Mouse (Mus musculus): ENCODE measurements around the gene Tnpo1. TPM values are rescaled to one million over a fixed set of nuclear protein-coding genes. Genes with fewer than 3 reads are reported as not detected.
A peak's percentile ranks its signal among the peaks of the same experiment; 100 is the strongest.
"Not testable (repeated sequence)": the region's sequence is repeated elsewhere in the genome, so short reads cannot be mapped to it uniquely, and the experiment has no call there.

Tnpo1 gene
- polyA plus RNA-seq, 1 experiment from 2014 or later, result 53.9 TPM

GRCm38 (mm10) chr13:98834199-98834598 lies 92.0 kb downstream of the Tnpo1 start:
- WGBS, result 59% methylated on average over 1 of the region's 1 CpGs
- H3K4me1 ChIP-seq, result no peaks in the 10 kb centered on the region

GRCm38 (mm10) chr13:98832451-98833450 lies 93.4 kb downstream of the Tnpo1 start:
- 87% methylated on average over 10 of the region's 10 CpGs for WGBS
- H3K4me2 ChIP-seq, result no peak overlapping the region
- no peak overlapping the region for H3K9ac ChIP-seq
- H3K4me3 ChIP-seq, result no peak overlapping the region
- ATAC-seq (replicated peaks), result no peak
- H3K9me3 ChIP-seq, result no peaks in the 10 kb centered on the region
- no peaks in the 10 kb centered on the region for H3K4me1 ChIP-seq
- no peaks in the 10 kb centered on the region; the same call in 1 of the 2 replicates for H3K36me3 ChIP-seq (replicated peaks)
- H3K27ac ChIP-seq, result no peak overlapping the region
- H3K27me3 ChIP-seq (replicated peaks), result no peaks in the 10 kb centered on the region

More at GRCm38 (mm10) chr13:98834199-98834598, 92.0 kb downstream of the Tnpo1 start:
- H3K27ac ChIP-seq, result no peak overlapping the region
- no peaks in the 10 kb centered on the region for H3K9me3 ChIP-seq
- no peaks in the 10 kb centered on the region for H3K27me3 ChIP-seq (replicated peaks)
- H3K9ac ChIP-seq, result no peak overlapping the region
- no peak overlapping the region for H3K4me2 ChIP-seq
- H3K36me3 ChIP-seq (replicated peaks), result no peaks in the 10 kb centered on the region; the same call in 1 of the 2 replicates
- ATAC-seq (replicated peaks), result no peak
- H3K4me3 ChIP-seq, result no peak overlapping the region

- H3K4me2 ChIP-seq; H3K4me3 ChIP-seq; H3K9me3 ChIP-seq; H3K4me1 ChIP-seq; H3K27ac ChIP-seq; H3K9ac ChIP-seq; H3K27me3 ChIP-seq (replicated peaks); ATAC-seq (replicated peaks); H3K36me3 ChIP-seq (replicated peaks): not testable (repeated sequence)
- WGBS, result 95% methylated on average over 6 of the region's 6 CpGs
These were observed 97.2 kb downstream of the Tnpo1 start for GRCm38 (mm10) chr13:98829026-98829425.

DNA sequence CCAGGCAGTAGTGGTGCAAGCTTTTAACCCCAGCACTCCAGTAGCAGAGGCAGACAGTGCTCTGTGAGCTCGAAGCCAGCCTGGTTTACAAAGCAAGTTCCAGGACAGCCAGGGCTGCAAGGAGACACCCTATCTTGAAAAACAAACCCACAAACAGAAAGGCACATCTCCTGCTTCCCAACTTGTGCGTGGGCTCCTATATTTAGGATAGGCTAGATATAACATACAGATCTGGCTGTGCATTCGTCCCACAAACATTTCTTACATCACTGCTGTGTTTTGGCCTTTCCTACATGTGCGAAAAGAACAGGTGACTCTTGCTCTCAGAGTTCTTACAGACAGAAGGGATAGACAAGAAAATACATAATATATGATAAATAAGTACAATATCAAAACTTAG lies 100.6 kb downstream of the Tnpo1 start:
- no peak for ATAC-seq (replicated peaks)
- Histone ChIP-seq H3K4me1 (no peaks in the 10 kb centered on the region), H3K27me3 (replicated peaks) (no peaks in the 10 kb centered on the region), H3K27ac (no peak overlapping the region), H3K9me3 (no peaks in the 10 kb centered on the region), H3K4me2 (no peak overlapping the region), H3K4me3 (no peak overlapping the region), H3K9ac (no peak overlapping the region), H3K36me3 (replicated peaks) (no peaks in the 10 kb centered on the region)
- WGBS, result 87% methylated on average over 4 of the region's 4 CpGs

DNA sequence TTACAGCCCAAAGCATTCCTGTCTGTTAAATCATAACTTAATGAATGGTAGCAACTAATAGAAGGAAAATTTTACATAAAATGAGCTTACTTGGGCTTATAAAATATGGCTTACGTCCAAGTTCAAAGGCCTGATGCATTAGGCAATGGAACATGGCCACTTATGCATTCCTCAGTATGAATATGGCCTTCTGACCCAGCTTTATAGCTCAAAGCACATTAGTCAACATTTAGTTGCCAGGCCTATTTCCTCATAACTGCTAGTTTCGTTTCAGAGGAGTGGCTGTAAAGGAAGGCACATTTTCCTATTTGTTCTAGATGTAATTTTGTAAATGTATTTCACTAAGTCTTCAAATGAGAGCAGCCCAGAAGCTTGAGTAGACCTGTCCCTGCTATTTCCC lies 107.1 kb downstream of the Tnpo1 start:
- H3K36me3 ChIP-seq (replicated peaks), result no peaks in the 10 kb centered on the region
- no peaks in the 10 kb centered on the region for H3K27me3 ChIP-seq (replicated peaks)
- WGBS, result 80% methylated on average over 2 of the region's 2 CpGs
- no peak overlapping the region for H3K4me2 ChIP-seq
- H3K9me3 ChIP-seq, result no peaks in the 10 kb centered on the region
- H3K27ac ChIP-seq, result no peak overlapping the region
- no peak overlapping the region for H3K9ac ChIP-seq
- peaks cover 4% of the 10 kb centered on the region; the same call in 1 of the 2 replicates for H3K4me1 ChIP-seq
- no peak for ATAC-seq (replicated peaks)
- H3K4me3 ChIP-seq, result no peak overlapping the region

DNA sequence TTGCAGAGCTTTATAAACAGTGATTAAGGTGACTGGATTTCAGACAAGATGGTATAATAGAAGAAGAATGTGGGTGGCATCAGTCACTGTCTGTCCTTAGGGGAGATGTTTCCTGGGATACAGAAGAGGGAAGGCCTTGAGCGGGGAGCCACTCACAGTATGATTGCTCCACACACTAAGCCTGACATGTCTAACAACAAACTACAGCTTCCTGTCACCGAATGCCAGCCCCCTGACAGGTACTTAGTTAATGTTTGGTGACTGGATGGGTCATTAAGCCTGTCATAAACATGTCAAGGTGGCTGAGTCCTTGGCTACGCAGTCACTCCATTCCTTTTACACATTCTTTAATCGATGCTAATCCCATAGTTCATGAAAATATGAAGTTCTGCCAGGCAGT lies 108.0 kb downstream of the Tnpo1 start:
- H3K27ac ChIP-seq, result no peak overlapping the region

GRCm38 (mm10) chr13:98817766-98818165 lies 108.4 kb downstream of the Tnpo1 start:
- no peaks in the 10 kb centered on the region for H3K27me3 ChIP-seq (replicated peaks)
- H3K27ac ChIP-seq, result no peak overlapping the region
- ATAC-seq (replicated peaks), result no peak
- H3K9ac ChIP-seq, result no peak overlapping the region
- no peak overlapping the region for H3K4me2 ChIP-seq
- H3K36me3 ChIP-seq (replicated peaks), result no peaks in the 10 kb centered on the region
- peaks cover 15% of the 10 kb centered on the region for H3K4me1 ChIP-seq
- WGBS, result 68% methylated on average over 4 of the region's 4 CpGs
- H3K9me3 ChIP-seq, result no peaks in the 10 kb centered on the region
- no peak overlapping the region for H3K4me3 ChIP-seq

More for the DNA sequence above, 108.0 kb downstream of the Tnpo1 start:
- 75% methylated on average over 4 of the region's 4 CpGs for WGBS
- H3K36me3 ChIP-seq (replicated peaks), result no peaks in the 10 kb centered on the region
- no peak overlapping the region for H3K9ac ChIP-seq
- no peak for ATAC-seq (replicated peaks)
- H3K27me3 ChIP-seq (replicated peaks), result no peaks in the 10 kb centered on the region
- H3K9me3 ChIP-seq, result no peaks in the 10 kb centered on the region
- no peak overlapping the region for H3K4me2 ChIP-seq
- H3K4me3 ChIP-seq, result no peak overlapping the region
- H3K4me1 ChIP-seq, result peaks cover 12% of the 10 kb centered on the region

DNA sequence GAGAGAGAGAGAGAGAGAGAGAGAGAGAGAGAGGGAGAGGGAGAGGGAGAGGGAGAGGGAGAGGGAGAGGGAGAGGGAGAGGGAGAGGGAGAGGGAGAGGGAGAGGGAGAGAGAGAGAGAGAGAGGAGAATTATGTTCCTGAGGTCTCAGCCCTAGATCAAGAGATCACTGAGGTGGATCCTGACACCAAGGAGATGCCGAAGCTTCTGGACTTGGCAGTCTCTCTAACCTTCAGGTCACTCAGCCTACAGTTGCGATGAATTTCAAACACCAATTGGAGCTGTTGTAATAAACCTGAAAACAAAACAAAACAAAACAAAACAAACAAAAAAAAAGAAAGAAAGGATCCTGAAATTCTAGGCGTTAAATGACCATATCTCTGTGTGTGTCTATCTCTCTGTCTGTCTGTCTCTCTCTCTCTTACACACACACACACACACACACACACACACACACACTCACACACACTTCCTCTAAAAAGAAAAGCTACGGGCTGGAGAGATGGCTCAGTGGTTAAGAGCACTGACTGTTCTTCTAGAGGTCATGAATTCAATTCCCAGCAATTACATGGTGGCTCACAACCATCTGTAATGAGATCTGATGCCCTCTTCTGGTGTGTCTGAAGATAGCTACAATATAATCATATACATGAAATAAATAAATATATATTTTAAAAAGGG lies 109.1 kb downstream of the Tnpo1 start:
- H3K27ac ChIP-seq; H3K4me2 ChIP-seq; ATAC-seq (replicated peaks); H3K4me3 ChIP-seq; H3K36me3 ChIP-seq (replicated peaks); H3K9me3 ChIP-seq; H3K27me3 ChIP-seq (replicated peaks); H3K9ac ChIP-seq: not testable (repeated sequence)
- 83% methylated on average over 4 of the region's 4 CpGs for WGBS
- H3K4me1 ChIP-seq, result peaks cover 20% of the 10 kb centered on the region

DNA sequence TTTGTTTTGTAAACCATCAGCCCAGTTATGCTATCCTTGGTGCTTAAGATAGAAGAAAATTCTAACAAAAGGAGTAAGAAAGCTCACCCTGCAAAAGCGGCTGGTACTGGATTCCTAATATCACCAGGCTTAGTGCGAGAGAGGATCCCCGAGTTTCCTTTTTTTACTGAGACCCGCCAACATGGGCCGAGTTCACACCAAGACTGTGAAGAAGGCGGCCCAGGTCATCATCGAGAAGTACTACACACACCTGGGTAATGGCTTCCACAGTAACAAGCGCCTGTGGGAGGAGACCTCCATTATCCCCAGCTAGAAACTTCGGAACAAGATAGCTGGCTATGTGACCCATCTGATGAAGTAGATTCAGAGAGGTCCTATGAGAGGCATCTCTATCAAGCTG lies 109.6 kb downstream of the Tnpo1 start:
- no peak overlapping the region for H3K27ac ChIP-seq
- no peaks in the 10 kb centered on the region for H3K9me3 ChIP-seq
- ATAC-seq (replicated peaks), result no peak
- peaks cover 20% of the 10 kb centered on the region for H3K4me1 ChIP-seq
- no peak overlapping the region for H3K4me3 ChIP-seq
- H3K27me3 ChIP-seq (replicated peaks), result no peaks in the 10 kb centered on the region
- H3K36me3 ChIP-seq (replicated peaks), result no peaks in the 10 kb centered on the region
- H3K9ac ChIP-seq, result no peak overlapping the region
- 86% methylated on average over 9 of the region's 9 CpGs for WGBS
- no peak overlapping the region for H3K4me2 ChIP-seq

DNA sequence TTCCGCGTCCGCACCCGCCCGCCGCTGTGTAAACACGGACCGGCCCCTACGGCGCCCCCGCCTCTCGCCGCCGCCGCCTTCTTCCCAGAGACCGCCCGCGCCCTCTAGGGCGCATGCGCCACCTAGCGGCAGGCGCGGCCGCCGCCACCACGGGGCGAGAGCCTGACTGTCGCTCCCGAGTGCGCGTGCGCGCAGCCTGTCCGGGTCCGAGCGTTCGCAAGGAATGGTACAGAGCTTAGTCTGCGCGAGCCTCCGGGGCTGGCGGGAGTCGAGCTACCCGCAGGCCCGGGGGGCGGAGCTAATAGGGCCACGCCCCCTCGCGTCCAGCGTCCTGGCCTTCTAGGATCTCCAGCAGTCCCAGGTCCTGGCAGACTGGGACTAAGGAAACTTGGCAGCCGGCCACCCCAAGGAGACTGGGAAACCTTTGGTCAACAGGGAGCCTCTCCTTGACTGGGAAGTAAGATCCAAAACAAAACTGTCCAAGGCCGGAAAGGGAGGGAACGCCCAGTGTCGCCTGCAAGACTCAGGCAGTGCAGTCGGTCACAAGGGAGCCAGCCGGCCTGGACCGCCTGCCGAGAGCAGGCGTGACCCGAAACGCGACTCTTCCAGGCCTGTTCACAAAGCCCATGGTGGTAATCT lies 110.9 kb downstream of the Tnpo1 start, which contains the start of gene Fcho2:
Gene Fcho2, minus strand, starts transcription at position 303 of the 639 bp plus-strand sequence.
- H3K27me3 ChIP-seq (replicated peaks), result no peaks in the 10 kb centered on the region
- peak; percentile 98 for ATAC-seq (replicated peaks)

GRCm38 (mm10) chr13:98814275-98815040 lies 111.7 kb downstream of the Tnpo1 start:
- H3K4me3 ChIP-seq, result peak overlapping the region; percentile 98
- H3K9me3 ChIP-seq, result no peaks in the 10 kb centered on the region
- peak overlapping the region; percentile 59 for H3K4me2 ChIP-seq
- H3K27ac ChIP-seq, result peak overlapping the region; percentile 93
- no peaks in the 10 kb centered on the region for H3K36me3 ChIP-seq (replicated peaks)
- H3K4me1 ChIP-seq, result peaks cover 20% of the 10 kb centered on the region
- peak; percentile 68 for ATAC-seq (replicated peaks)
- no peaks in the 10 kb centered on the region for H3K27me3 ChIP-seq (replicated peaks)
- H3K9ac ChIP-seq, result peak overlapping the region; percentile 93
- under 1% methylated on average over 71 of the region's 81 CpGs for WGBS

More for the DNA sequence above, 110.9 kb downstream of the Tnpo1 start, which contains the start of gene Fcho2:
- no peaks in the 10 kb centered on the region for H3K36me3 ChIP-seq (replicated peaks)
- peak within 1 kb of the TSS; percentile 93 for H3K9ac ChIP-seq
- H3K4me2 ChIP-seq, result peak within 1 kb of the TSS; percentile 59
- peak within 1 kb of the TSS; percentile 98 for H3K4me3 ChIP-seq
- peak within 1 kb of the TSS; percentile 93 for H3K27ac ChIP-seq
- H3K9me3 ChIP-seq, result no peaks in the 10 kb centered on the region
- WGBS, result under 1% methylated on average over 45 of the region's 61 CpGs
- peaks cover 20% of the 10 kb centered on the region for H3K4me1 ChIP-seq
